Mouse (Mus musculus) forebrain, embryonic 15.5 days (tissue): ENCODE results near the gene Uxt. TPM values are rescaled to one million over a fixed set of nuclear protein-coding genes. Genes with fewer than 3 reads are reported as not detected.

ENCODE experiments used
- ATAC-seq: fragments of 200-750 bp; cut with Nextera tagmentation; replicated peaks from 2 replicates; pipeline ENCODE4 v1.8.0; 2017; ENCODE audit warnings: mild to moderate bottlenecking, moderate TSS enrichment, moderate library complexity
- H3K27ac ChIP-seq: fragments of 300-500 bp; sonication (generic); replicated peaks from 2 replicates; pipeline ENCODE4 v1.5.1; 2015; ENCODE audit warnings: mild to moderate bottlenecking, inconsistent platforms
- H3K27me3 ChIP-seq: fragments of 300-500 bp; sonication (generic); 2 replicates; pipeline ENCODE4 v1.6.1; 2015; ENCODE audit warnings: inconsistent platforms
- H3K36me3 ChIP-seq: fragments of 300-500 bp; sonication (generic); 2 replicates; pipeline ENCODE4 v1.6.1; 2015; ENCODE audit warnings: mild to moderate bottlenecking, inconsistent platforms
- H3K4me1 ChIP-seq: fragments of 300-500 bp; sonication (generic); 2 replicates; pipeline ENCODE4 v1.6.1; 2015; ENCODE audit warnings: inconsistent platforms
- H3K4me2 ChIP-seq: fragments of 300-500 bp; sonication (generic); replicated peaks from 2 replicates; pipeline ENCODE4 v1.6.1; 2015; ENCODE audit warnings: mild to moderate bottlenecking, inconsistent platforms
- H3K4me3 ChIP-seq: fragments of 300-500 bp; sonication (generic); 2 replicates; pipeline ENCODE4 v1.5.1; 2015; ENCODE audit warnings: mild to moderate bottlenecking, inconsistent platforms
- H3K9ac ChIP-seq: fragments of 300-500 bp; sonication (generic); replicated peaks from 2 replicates; pipeline ENCODE4 v1.6.1; 2015; ENCODE audit warnings: mild to moderate bottlenecking, inconsistent platforms
- H3K9me3 ChIP-seq: fragments of 300-500 bp; sonication (generic); 2 replicates; pipeline ENCODE4 v1.6.1; 2016; ENCODE audit warnings: inconsistent platforms
- WGBS: fragments of 180-500 bp; shearing (Covaris S2); methylation state at CpG from one replicate; pipeline ENCODE4 v1.1.7; 2015; ENCODE audit warnings: mixed read lengths; 5-methylcytosine and 5-hydroxymethylcytosine counted together
- polyA plus RNA-seq: library from polyadenylated mRNA; unstranded; fragments of >200 nt; fragmentation: Nextera tagmentation; extraction: Ambion mirVana; gene quantifications from 2 replicates; pipeline ENCODE4 v1.2.1, GENCODE M21; 2015

The Uxt gene
- polyA plus RNA-seq, 1 experiment from 2014 or later: 43.3 TPM

- no peaks in the 10 kb centered on the region for H3K9me3 ChIP-seq
- H3K36me3 ChIP-seq: no peaks in the 10 kb centered on the region
- H3K4me1 ChIP-seq: peaks cover 10% of the 10 kb centered on the region; the same call in 1 of the 2 replicates
- H3K4me3 ChIP-seq: peak overlapping the region; percentile 64
- peak; percentile 65 for ATAC-seq
- peak overlapping the region; percentile 79 for H3K27ac ChIP-seq
- peak overlapping the region; percentile 60 for H3K4me2 ChIP-seq
- H3K9ac ChIP-seq: peak overlapping the region; percentile 59
- H3K27me3 ChIP-seq: no peaks in the 10 kb centered on the region
- 17% methylated on average over 49 of the region's 49 CpGs for WGBS
Measured at GRCm38 (mm10) chrX:20920249-20920843, 41.5 kb downstream of the Uxt start.

- no peak for ATAC-seq
- Histone ChIP-seq H3K4me2 (no peak overlapping the region), H3K9ac (no peak overlapping the region), H3K27me3 (no peaks in the 10 kb centered on the region), H3K27ac (no peak overlapping the region), H3K4me3 (no peak overlapping the region), H3K36me3 (no peaks in the 10 kb centered on the region), H3K4me1 (peaks cover 7% of the 10 kb centered on the region; the same call in 1 of the 2 replicates), H3K9me3 (no peaks in the 10 kb centered on the region)
Measured at GRCm38 (mm10) chrX:20915075-20915474, 46.7 kb downstream of the Uxt start.

- Histone ChIP-seq H3K4me2 (no peak overlapping the region), H3K4me1 (0 out of 2 replicates have a peak, but pooled peaks cover 2% of the 10 kb centered on the region), H3K36me3 (0 out of 2 replicates have a peak, but pooled peaks cover 2% of the 10 kb centered on the region), H3K27me3 (no peaks in the 10 kb centered on the region), H3K27ac (no peak overlapping the region), H3K4me3 (no peak overlapping the region), H3K9me3 (no peaks in the 10 kb centered on the region), H3K9ac (no peak overlapping the region)
- ATAC-seq: no peak
- WGBS: 82% methylated on average over 6 of the region's 6 CpGs
Measured at GRCm38 (mm10) chrX:20913726-20914125, 48.1 kb downstream of the Uxt start.

- Histone ChIP-seq H3K4me3 (no peak overlapping the region), H3K36me3 (peaks cover 8% of the 10 kb centered on the region; the same call in 1 of the 2 replicates), H3K4me2 (no peak overlapping the region), H3K9me3 (no peaks in the 10 kb centered on the region), H3K27me3 (no peaks in the 10 kb centered on the region), H3K9ac (no peak overlapping the region), H3K4me1 (no peaks in the 10 kb centered on the region), H3K27ac (no peak overlapping the region)
- no peak for ATAC-seq
- WGBS: 51% methylated on average over 3 of the region's 3 CpGs
Measured at GRCm38 (mm10) chrX:20910074-20910473, 51.7 kb downstream of the Uxt start.

Other genes starting within 250 kb of the Uxt start
- 224 and 234 TPM in 2 replicates for gene Araf, start 164.2 kb downstream of the Uxt start, polyA plus RNA-seq
- gene Timp1, start 91.9 kb downstream of the Uxt start, polyA plus RNA-seq: 2.4 and 2.9 TPM in 2 replicates
- gene Syn1, start 41.0 kb downstream of the Uxt start, polyA plus RNA-seq: 31.9 and 35.8 TPM in 2 replicates
- 5.9 and 6.3 TPM in 2 replicates for gene Cfp, start 30.5 kb downstream of the Uxt start, polyA plus RNA-seq
- 23.4 and 26.5 TPM in 2 replicates for gene Elk1, start 11.4 kb downstream of the Uxt start, polyA plus RNA-seq
- gene Zfp182, start 100.3 kb upstream of the Uxt start, polyA plus RNA-seq: 9.1 and 9.7 TPM in 2 replicates
- gene Spaca5, start 106.4 kb upstream of the Uxt start, polyA plus RNA-seq: not detected in 2 replicates
- 2.3 and 3.5 TPM in 2 replicates for gene Zfp300, start 127.5 kb upstream of the Uxt start, polyA plus RNA-seq
- gene Ssxa1, start 153.8 kb upstream of the Uxt start, polyA plus RNA-seq: not detected in 2 replicates
- not detected in 2 replicates for gene Gm21876, start 213.6 kb upstream of the Uxt start, polyA plus RNA-seq